Mouse (Mus musculus) heart, embryonic 13.5 days (tissue): ENCODE results near the gene Ifit2. TPM values are rescaled to one million over a fixed set of nuclear protein-coding genes. Genes with fewer than 3 reads are reported as not detected.

Experiments used
- ATAC-seq: fragments of 200-750 bp; cut with Nextera tagmentation; 2 replicates; pipeline ENCODE4 v1.8.0; 2017; ENCODE audit warnings: moderate TSS enrichment; ENCODE audit not compliant: insufficient number of reproducible peaks, low FRiP score, low TSS enrichment; ENCODE audit errors: extremely low read depth
- H3K27ac ChIP-seq: fragments of 300-500 bp; sonication (generic); replicated peaks from 2 replicates; pipeline ENCODE4 v1.5.1; 2015; ENCODE audit warnings: moderate library complexity, mild to moderate bottlenecking, inconsistent platforms
- H3K27me3 ChIP-seq: fragments of 300-500 bp; sonication (generic); replicated peaks from 2 replicates; pipeline ENCODE4 v1.6.1; 2015; ENCODE audit warnings: mild to moderate bottlenecking, inconsistent platforms
- H3K36me3 ChIP-seq: fragments of 300-500 bp; sonication (generic); 2 replicates; pipeline ENCODE4 v1.6.1; 2015; ENCODE audit warnings: mild to moderate bottlenecking, inconsistent platforms
- H3K4me1 ChIP-seq: fragments of 300-500 bp; sonication (generic); 2 replicates; pipeline ENCODE4 v1.6.1; 2015; ENCODE audit warnings: inconsistent platforms
- H3K4me2 ChIP-seq: fragments of 300-500 bp; sonication (generic); 2 replicates; pipeline ENCODE4 v1.6.1; 2015; ENCODE audit warnings: inconsistent platforms, mild to moderate bottlenecking, moderate library complexity
- H3K4me3 ChIP-seq: fragments of 300-500 bp; sonication (generic); 2 replicates; pipeline ENCODE4 v1.5.1; 2015; ENCODE audit warnings: moderate library complexity, mild to moderate bottlenecking, inconsistent platforms
- H3K9ac ChIP-seq: fragments of 300-500 bp; sonication (generic); 2 replicates; pipeline ENCODE4 v1.6.1; 2015; ENCODE audit warnings: inconsistent platforms, mild to moderate bottlenecking, moderate library complexity
- H3K9me3 ChIP-seq: fragments of 300-500 bp; sonication (generic); 2 replicates; pipeline ENCODE4 v1.6.1; 2016; ENCODE audit warnings: inconsistent platforms
- WGBS: fragments of 180-500 bp; shearing (Covaris S2); methylation state at CpG from one replicate; pipeline ENCODE4 v1.1.7; 2015; ENCODE audit warnings: mixed read lengths; 5-methylcytosine and 5-hydroxymethylcytosine counted together
- polyA plus RNA-seq: library from polyadenylated mRNA; unstranded; fragments of >200 nt; fragmentation: Nextera tagmentation; extraction: Ambion mirVana; gene quantifications from 2 replicates; pipeline ENCODE4 v1.2.1, GENCODE M21; 2015

Gene Ifit2
- 6.2 and 8.0 TPM in 2 replicates for polyA plus RNA-seq

- Histone ChIP-seq H3K36me3 (no peaks in the 10 kb centered on the region), H3K4me1 (peaks cover 37% of the 10 kb centered on the region), H3K27me3 (no peaks in the 10 kb centered on the region), H3K9me3 (no peaks in the 10 kb centered on the region), H3K9ac (peak within 1 kb of the TSS; percentile 75), H3K4me3 (peak within 1 kb of the TSS; percentile 61), H3K27ac (peak within 1 kb of the TSS; percentile 87), H3K4me2 (peak within 1 kb of the TSS; percentile 74)
- ATAC-seq, result peak; percentile 37; the same call in 1 of the 2 replicates
- WGBS, result 1% methylated on average over 22 of the region's 22 CpGs
Measured at GRCm38 (mm10) chr19:34550534-34551223, at the start of gene Ifit2. Ifit2 (plus strand) TSS chr19:34550694.

- H3K36me3 ChIP-seq, result peaks cover 31% of the 10 kb centered on the region
- no peaks in the 10 kb centered on the region for H3K9me3 ChIP-seq
- WGBS, result 43% methylated on average over 4 of the region's 4 CpGs
- H3K27me3 ChIP-seq, result no peaks in the 10 kb centered on the region
- ATAC-seq, result no peak
- H3K9ac ChIP-seq, result no peak overlapping the region
- no peak overlapping the region for H3K4me3 ChIP-seq
- peaks cover 15% of the 10 kb centered on the region for H3K4me1 ChIP-seq
- no peak overlapping the region for H3K4me2 ChIP-seq
- H3K27ac ChIP-seq, result no peak overlapping the region
Measured at GRCm38 (mm10) chr19:34500763-34501162, 49.7 kb upstream of the Ifit2 start.

- H3K27ac ChIP-seq, result no peak overlapping the region
- 80% methylated on average over 12 of the region's 12 CpGs for WGBS
- no peak overlapping the region for H3K4me2 ChIP-seq
- no peaks in the 10 kb centered on the region for H3K27me3 ChIP-seq
- H3K9ac ChIP-seq, result no peak overlapping the region
- H3K4me1 ChIP-seq, result no peaks in the 10 kb centered on the region; the same call in 1 of the 2 replicates
- H3K36me3 ChIP-seq, result peaks cover 52% of the 10 kb centered on the region
- H3K9me3 ChIP-seq, result no peaks in the 10 kb centered on the region
- no peak overlapping the region for H3K4me3 ChIP-seq
- no peak for ATAC-seq
Measured at GRCm38 (mm10) chr19:34505161-34505721, 45.3 kb upstream of the Ifit2 start.

- no peak overlapping the region for H3K27ac ChIP-seq
- no peak overlapping the region for H3K4me2 ChIP-seq
- H3K9ac ChIP-seq, result no peak overlapping the region
- H3K27me3 ChIP-seq, result no peaks in the 10 kb centered on the region
- peaks cover 50% of the 10 kb centered on the region for H3K36me3 ChIP-seq
- H3K4me3 ChIP-seq, result no peak overlapping the region
- no peaks in the 10 kb centered on the region for H3K4me1 ChIP-seq
- H3K9me3 ChIP-seq, result no peaks in the 10 kb centered on the region
- WGBS, result 74% methylated on average over 5 of the region's 5 CpGs
- no peak for ATAC-seq
Measured at GRCm38 (mm10) chr19:34510717-34511116, 39.8 kb upstream of the Ifit2 start.

GRCm38 (mm10) chr19:34511528-34511927, 39.0 kb upstream of the Ifit2 start:
- no peak overlapping the region for H3K27ac ChIP-seq
- ATAC-seq, result no peak
- H3K4me2 ChIP-seq, result no peak overlapping the region
- no peaks in the 10 kb centered on the region for H3K4me1 ChIP-seq
- H3K9ac ChIP-seq, result no peak overlapping the region
- no peaks in the 10 kb centered on the region for H3K27me3 ChIP-seq
- no peak overlapping the region for H3K4me3 ChIP-seq
- H3K36me3 ChIP-seq, result peaks cover 42% of the 10 kb centered on the region
- H3K9me3 ChIP-seq, result no peaks in the 10 kb centered on the region
- WGBS, result 60% methylated on average over 8 of the region's 8 CpGs

GRCm38 (mm10) chr19:34515681-34516080, 34.8 kb upstream of the Ifit2 start:
- 64% methylated on average over 3 of the region's 3 CpGs for WGBS
- ATAC-seq, result no peak
- Histone ChIP-seq H3K36me3 (peaks cover 26% of the 10 kb centered on the region), H3K4me3 (no peak overlapping the region), H3K4me2 (no peak overlapping the region), H3K9ac (no peak overlapping the region), H3K9me3 (no peaks in the 10 kb centered on the region), H3K27ac (no peak overlapping the region), H3K4me1 (no peaks in the 10 kb centered on the region), H3K27me3 (no peaks in the 10 kb centered on the region)

GRCm38 (mm10) chr19:34516346-34516745, 34.1 kb upstream of the Ifit2 start:
- Histone ChIP-seq H3K27me3 (no peaks in the 10 kb centered on the region), H3K27ac (no peak overlapping the region), H3K9me3 (no peaks in the 10 kb centered on the region), H3K4me2 (no peak overlapping the region), H3K4me1 (no peaks in the 10 kb centered on the region), H3K9ac (no peak overlapping the region), H3K4me3 (no peak overlapping the region), H3K36me3 (peaks cover 28% of the 10 kb centered on the region)
- no peak for ATAC-seq
- WGBS, result 71% methylated on average over 2 of the region's 2 CpGs

GRCm38 (mm10) chr19:34517197-34517596, 33.3 kb upstream of the Ifit2 start:
- 82% methylated on average over 3 of the region's 3 CpGs for WGBS
- ATAC-seq, result no peak
- no peak overlapping the region for H3K4me3 ChIP-seq
- no peaks in the 10 kb centered on the region for H3K9me3 ChIP-seq
- H3K9ac ChIP-seq, result no peak overlapping the region
- H3K4me1 ChIP-seq, result no peaks in the 10 kb centered on the region
- H3K36me3 ChIP-seq, result peaks cover 34% of the 10 kb centered on the region
- H3K4me2 ChIP-seq, result no peak overlapping the region
- H3K27me3 ChIP-seq, result no peaks in the 10 kb centered on the region
- no peak overlapping the region for H3K27ac ChIP-seq

GRCm38 (mm10) chr19:34517812-34518594, 32.5 kb upstream of the Ifit2 start:
- Histone ChIP-seq H3K27me3 (no peaks in the 10 kb centered on the region), H3K4me1 (no peaks in the 10 kb centered on the region), H3K4me2 (no peak overlapping the region), H3K4me3 (no peak overlapping the region), H3K9me3 (no peaks in the 10 kb centered on the region), H3K36me3 (peaks cover 35% of the 10 kb centered on the region), H3K9ac (no peak overlapping the region), H3K27ac (no peak overlapping the region)
- ATAC-seq, result no peak
- 80% methylated on average over 13 of the region's 13 CpGs for WGBS

GRCm38 (mm10) chr19:34518786-34519185, 31.7 kb upstream of the Ifit2 start:
- Histone ChIP-seq H3K27ac (no peak overlapping the region), H3K36me3 (peaks cover 38% of the 10 kb centered on the region), H3K9me3 (no peaks in the 10 kb centered on the region), H3K4me1 (0 out of 2 replicates have a peak, but pooled peaks cover 3% of the 10 kb centered on the region), H3K4me2 (no peak overlapping the region), H3K9ac (no peak overlapping the region), H3K27me3 (no peaks in the 10 kb centered on the region), H3K4me3 (no peak overlapping the region)
- WGBS, result 45% methylated on average over 3 of the region's 3 CpGs
- ATAC-seq, result no peak

- Histone ChIP-seq H3K27ac (no peak overlapping the region), H3K4me3 (no peak overlapping the region), H3K4me1 (peaks cover 7% of the 10 kb centered on the region), H3K27me3 (no peaks in the 10 kb centered on the region), H3K9ac (no peak overlapping the region), H3K4me2 (no peak overlapping the region), H3K36me3 (peaks cover 33% of the 10 kb centered on the region), H3K9me3 (no peaks in the 10 kb centered on the region)
- no peak for ATAC-seq
- 71% methylated on average over 3 of the region's 3 CpGs for WGBS
Measured at GRCm38 (mm10) chr19:34519646-34520045, 30.8 kb upstream of the Ifit2 start.
